Mouse (Mus musculus) intestine, postnatal 0 days (tissue): Measurements from ENCODE around the gene Sgsh. TPM values are rescaled to one million over a fixed set of nuclear protein-coding genes. Genes with fewer than 3 reads are reported as not detected.

ENCODE experiments used
- ATAC-seq: fragments of 200-750 bp; cut with Nextera tagmentation; 2 replicates; pipeline ENCODE4 v1.8.0; 2017; ENCODE audit warnings: mild to moderate bottlenecking, moderate TSS enrichment, moderate library complexity
- H3K27ac ChIP-seq: fragments of 300-500 bp; sonication (generic); 2 replicates; pipeline ENCODE4 v1.5.1; 2014; ENCODE audit warnings: mild to moderate bottlenecking, low read depth, low read length, moderate library complexity
- H3K27me3 ChIP-seq: fragments of 300-500 bp; sonication (generic); replicated peaks from 2 replicates; pipeline ENCODE4 v1.6.1; 2014; ENCODE audit warnings: low read length, mixed read lengths; ENCODE audit not compliant: control insufficient read depth, insufficient read depth
- H3K36me3 ChIP-seq: fragments of 300-500 bp; sonication (generic); 2 replicates; pipeline ENCODE4 v1.6.1; 2014; ENCODE audit warnings: mild to moderate bottlenecking, moderate library complexity; ENCODE audit not compliant: control insufficient read depth, insufficient read depth
- H3K4me1 ChIP-seq: fragments of 300-500 bp; sonication (generic); replicated peaks from 2 replicates; pipeline ENCODE4 v1.6.1; 2014; ENCODE audit warnings: antibody characterized with exemption, low read length, mixed read lengths; ENCODE audit not compliant: control insufficient read depth, insufficient read depth
- H3K4me2 ChIP-seq: fragments of 300-500 bp; sonication (generic); replicated peaks from 2 replicates; pipeline ENCODE4 v1.6.1; 2014; ENCODE audit warnings: low read depth, mild to moderate bottlenecking, moderate library complexity
- H3K4me3 ChIP-seq: fragments of 300-500 bp; sonication (generic); 2 replicates; pipeline ENCODE4 v1.5.1; 2014; ENCODE audit warnings: low read depth, low read length
- H3K9ac ChIP-seq: fragments of 300-500 bp; sonication (generic); 2 replicates; pipeline ENCODE4 v1.6.1; 2014; ENCODE audit warnings: mild to moderate bottlenecking, low read depth, low read length
- H3K9me3 ChIP-seq: fragments of 300-500 bp; sonication (generic); 2 replicates; pipeline ENCODE4 v1.6.1; 2016; ENCODE audit warnings: mixed run types; ENCODE audit not compliant: control insufficient read depth
- CTCF ChIP-seq: sonication (generic); IDR thresholded peaks from 2 replicates; pipeline ENCODE4 v1.5.1; 2016; ENCODE audit warnings: low read depth, mild to moderate bottlenecking, control low read depth, antibody characterized with exemption, moderate library complexity
- WGBS: fragments of 180-500 bp; shearing (Covaris S2); extraction: QIAGEN DNeasy Blood & Tissue Kit; methylation state at CpG from one replicate; pipeline ENCODE4 v1.1.7; 2014; 5-methylcytosine and 5-hydroxymethylcytosine counted together
- polyA plus RNA-seq: library from polyadenylated mRNA; unstranded; fragments of >200 nt; fragmentation: Nextera tagmentation; extraction: Ambion mirVana; gene quantifications from 2 replicates; pipeline ENCODE4 v1.2.1, GENCODE M21; 2015

Gene Sgsh
- polyA plus RNA-seq, 1 experiment from 2014 or later: 7.7 TPM

GRCm38 (mm10) chr11:119344178-119344577, 11.2 kb downstream of the Sgsh start:
- Histone ChIP-seq H3K9me3 (no peaks in the 10 kb centered on the region), H3K27ac (no peak overlapping the region), H3K4me3 (no peak overlapping the region), H3K4me1 (no peaks in the 10 kb centered on the region), H3K27me3 (no peaks in the 10 kb centered on the region), H3K4me2 (no peak overlapping the region), H3K36me3 (peaks cover 23% of the 10 kb centered on the region), H3K9ac (no peak overlapping the region)
- 82% methylated on average over 8 of the region's 8 CpGs for WGBS
- TF ChIP-seq CTCF: no peak
- ATAC-seq: no peak

DNA sequence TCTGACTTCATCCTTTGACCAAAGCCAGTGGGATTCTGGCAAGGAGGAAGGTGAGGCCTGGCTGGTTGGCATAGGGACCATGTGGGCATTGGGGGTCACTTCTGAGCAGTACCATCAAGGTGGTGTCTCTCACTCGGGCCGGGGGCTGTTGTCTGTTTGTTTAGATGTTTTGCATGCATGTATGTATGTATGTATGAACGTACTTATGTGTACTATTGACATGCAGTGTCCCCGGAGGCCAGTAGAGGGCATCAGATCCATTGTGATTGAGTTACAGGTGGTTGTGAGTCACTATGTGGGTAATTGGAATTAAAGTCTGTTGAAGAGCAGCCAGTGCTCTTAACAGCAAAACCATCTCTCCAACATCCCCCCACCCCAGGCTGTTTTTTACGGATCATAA, 15.7 kb downstream of the Sgsh start:
- no peak overlapping the region for H3K27ac ChIP-seq
- no peaks in the 10 kb centered on the region for H3K9me3 ChIP-seq
- H3K9ac ChIP-seq: no peak overlapping the region
- 4% methylated on average over 5 of the region's 5 CpGs for WGBS
- peak; percentile 91 for TF ChIP-seq CTCF
- no peak overlapping the region for H3K4me2 ChIP-seq
- H3K27me3 ChIP-seq: no peaks in the 10 kb centered on the region
- H3K36me3 ChIP-seq: peaks cover 19% of the 10 kb centered on the region; the same call in 1 of the 2 replicates
- no peak for ATAC-seq
- no peaks in the 10 kb centered on the region for H3K4me1 ChIP-seq
- no peak overlapping the region for H3K4me3 ChIP-seq

DNA sequence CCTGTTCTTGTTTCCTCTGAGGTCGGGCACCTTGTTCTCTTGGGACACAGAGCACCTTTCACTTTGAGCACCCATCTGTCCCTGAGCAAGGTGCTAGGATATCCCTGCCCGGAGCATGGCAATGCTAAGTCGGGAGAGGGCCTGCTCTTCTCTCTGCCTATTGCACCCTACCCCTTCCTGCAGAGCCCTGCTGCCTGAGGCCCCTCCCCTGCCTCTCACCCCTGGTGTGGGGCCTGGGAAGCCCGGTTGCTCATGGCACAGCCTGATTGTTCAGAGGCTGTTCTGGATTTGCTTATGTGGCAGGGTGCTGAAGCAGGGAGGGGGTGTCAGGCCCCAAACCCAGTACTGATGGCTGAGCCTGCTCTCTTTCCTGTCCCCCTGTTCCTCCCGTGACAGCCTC, 16.2 kb downstream of the Sgsh start:
- Histone ChIP-seq H3K4me2 (no peak overlapping the region), H3K4me1 (no peaks in the 10 kb centered on the region), H3K27ac (no peak overlapping the region), H3K36me3 (peaks cover 14% of the 10 kb centered on the region; the same call in 1 of the 2 replicates), H3K9ac (no peak overlapping the region), H3K4me3 (no peak overlapping the region), H3K27me3 (no peaks in the 10 kb centered on the region), H3K9me3 (no peaks in the 10 kb centered on the region)
- TF ChIP-seq CTCF: no peak
- 59% methylated on average over 5 of the region's 5 CpGs for WGBS
- ATAC-seq: no peak

GRCm38 (mm10) chr11:119338271-119339059, 16.9 kb downstream of the Sgsh start:
- ATAC-seq: no peak
- Histone ChIP-seq H3K9me3 (no peaks in the 10 kb centered on the region), H3K36me3 (peaks cover 16% of the 10 kb centered on the region; the same call in 1 of the 2 replicates), H3K27me3 (no peaks in the 10 kb centered on the region), H3K4me1 (no peaks in the 10 kb centered on the region), H3K9ac (no peak overlapping the region), H3K4me3 (no peak overlapping the region), H3K27ac (no peak overlapping the region), H3K4me2 (no peak overlapping the region)
- TF ChIP-seq CTCF: no peak
- 83% methylated on average over 10 of the region's 10 CpGs for WGBS

- peak; percentile 39 for TF ChIP-seq CTCF
- no peak overlapping the region for H3K9ac ChIP-seq
- no peak overlapping the region for H3K4me3 ChIP-seq
- no peak for ATAC-seq
- WGBS: 31% methylated on average over 3 of the region's 3 CpGs
- no peaks in the 10 kb centered on the region for H3K4me1 ChIP-seq
- H3K36me3 ChIP-seq: peaks cover 21% of the 10 kb centered on the region
- no peaks in the 10 kb centered on the region for H3K9me3 ChIP-seq
- no peaks in the 10 kb centered on the region for H3K27me3 ChIP-seq
- H3K4me2 ChIP-seq: no peak overlapping the region
- H3K27ac ChIP-seq: no peak overlapping the region
Observed at GRCm38 (mm10) chr11:119331970-119332369, 23.4 kb downstream of the Sgsh start.

DNA sequence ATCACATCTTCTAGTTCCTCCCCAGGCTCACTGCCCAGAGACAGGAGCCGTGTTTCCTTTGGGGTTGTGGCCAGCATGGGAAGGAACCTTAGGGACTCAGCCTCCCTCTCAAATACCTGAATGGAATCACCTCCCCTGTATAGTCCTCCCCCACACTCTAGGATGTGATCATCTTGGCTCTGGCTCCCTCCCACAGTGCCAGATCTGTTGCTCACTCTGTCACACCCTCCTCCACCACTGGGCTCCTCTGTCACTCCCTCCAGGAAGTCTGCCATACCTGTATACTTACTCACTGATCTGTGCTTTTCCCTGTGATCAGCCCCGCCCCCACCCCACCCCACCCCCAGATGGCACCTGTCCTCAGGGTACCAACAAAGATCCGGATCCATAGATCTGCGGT, 24.7 kb downstream of the Sgsh start:
- 58% methylated on average over 4 of the region's 4 CpGs for WGBS

More for the DNA sequence above, 24.7 kb downstream of the Sgsh start:
- Histone ChIP-seq H3K27me3 (no peaks in the 10 kb centered on the region), H3K4me2 (no peak overlapping the region), H3K9me3 (no peaks in the 10 kb centered on the region), H3K4me3 (no peak overlapping the region), H3K27ac (no peak overlapping the region), H3K36me3 (peaks cover 33% of the 10 kb centered on the region), H3K4me1 (no peaks in the 10 kb centered on the region), H3K9ac (no peak overlapping the region)
- no peak for TF ChIP-seq CTCF
- ATAC-seq: no peak
